Mouse (Mus musculus): ENCODE data around the gene Zfp988.
"Not testable (repeated sequence)": the region's sequence is repeated elsewhere in the genome, so short reads cannot be mapped to it uniquely, and the experiment has no call there.

- not testable (repeated sequence) for TF ChIP-seq CTCF, EP300 (IDR thresholded peaks at IDR 0.05)
Observed at GRCm38 (mm10) chr4:147337520-147337919, 32.0 kb downstream of the Zfp988 start.
